Mouse (Mus musculus): ENCODE data around the gene Tchhl1. TPM values are rescaled to one million over a fixed set of nuclear protein-coding genes. Genes with fewer than 3 reads are reported as not detected.
"Not testable (repeated sequence)": the region's sequence is repeated elsewhere in the genome, so short reads cannot be mapped to it uniquely, and the experiment has no call there.

The Tchhl1 gene
- total and polyA plus RNA-seq, 2 experiments from 2014 or later: not detected

DNA sequence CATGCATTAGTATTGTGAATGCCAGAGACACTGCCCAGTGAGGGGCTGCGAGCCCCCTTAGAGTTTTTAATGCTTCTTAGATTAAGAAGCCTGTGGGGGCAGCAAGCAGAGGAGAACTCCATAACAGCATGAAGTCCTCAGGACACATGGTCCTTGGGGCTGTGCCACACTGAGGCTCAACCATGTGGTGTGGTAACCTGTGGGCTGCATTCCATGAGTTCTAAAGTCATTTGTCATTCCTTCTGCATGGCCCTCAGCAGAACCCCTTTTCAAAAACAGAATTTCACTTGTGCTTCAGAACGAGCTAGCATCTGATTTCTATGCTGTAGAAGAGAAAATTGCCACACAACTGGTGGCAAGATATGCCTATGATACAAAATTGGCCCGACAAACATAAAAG lies 23.6 kb downstream of the Tchhl1 start:
- Histone ChIP-seq H3K4me1 (ENCODE audit: control insufficient read depth, insufficient read depth) (no peaks in the 10 kb centered on the region), H3K27ac (ENCODE audit: low read depth) (no peak overlapping the region), H3K36me3 (replicated peaks; ENCODE audit: control insufficient read depth, insufficient read depth, low read length) (no peaks in the 10 kb centered on the region), H3K4me3 (ENCODE audit: low read depth, low read length) (no peak overlapping the region), H3K4me2 (ENCODE audit: low read depth, low read length) (no peak overlapping the region), H3K9ac (replicated peaks; ENCODE audit: low read depth, low read length) (no peak overlapping the region), H3K27me3 (ENCODE audit: control insufficient read depth, insufficient read depth, low read length) (no peaks in the 10 kb centered on the region; the same call in 1 of the 2 replicates), H3K9me3 (replicated peaks; ENCODE audit: control insufficient read depth, low read length) (no peaks in the 10 kb centered on the region)
- DNase-seq (ENCODE audit: low spot score) (no peak), ATAC-seq (ENCODE audit: insufficient read depth, low read depth) (no peak)
- WGBS: 68% methylated on average over 3 of the region's 3 CpGs
- TF ChIP-seq CTCF (IDR thresholded peaks at IDR 0.05; ENCODE audit: low read depth): no peak

DNA sequence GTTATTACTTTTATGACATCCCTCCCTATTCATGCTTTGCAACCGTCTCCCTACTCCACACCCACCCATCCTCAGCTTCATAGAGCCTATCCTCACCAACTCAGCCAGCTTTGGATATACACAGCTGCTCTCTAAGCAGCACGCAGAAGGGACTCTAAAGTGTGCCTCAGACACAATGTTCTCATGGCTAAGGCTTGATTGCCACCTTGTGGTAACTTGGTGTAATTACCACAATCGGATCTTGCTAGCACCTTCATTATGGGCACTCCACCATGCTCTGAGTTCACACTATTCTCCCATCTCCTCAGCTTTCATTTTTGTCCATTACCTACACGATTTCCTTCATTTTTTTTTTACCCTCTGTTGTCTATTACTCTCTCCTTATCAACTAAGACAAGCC lies 25.4 kb downstream of the Tchhl1 start:
- no peaks in the 10 kb centered on the region for H3K36me3 ChIP-seq (replicated peaks; ENCODE audit: control insufficient read depth, insufficient read depth, low read length)
- ATAC-seq (ENCODE audit: insufficient read depth, low read depth): peak; percentile 72; the same call in 1 of the 2 replicates
- under 1% methylated on average over 4 of the region's 4 CpGs for WGBS
- no peaks in the 10 kb centered on the region for H3K4me1 ChIP-seq (ENCODE audit: control insufficient read depth, insufficient read depth)
- no peak overlapping the region for H3K4me2 ChIP-seq (ENCODE audit: low read depth, low read length)
- no peaks in the 10 kb centered on the region for H3K9me3 ChIP-seq (replicated peaks; ENCODE audit: control insufficient read depth, low read length)
- TF ChIP-seq EP300 (IDR thresholded peaks at IDR 0.05; ENCODE audit: low read depth) (no peak), CTCF (IDR thresholded peaks at IDR 0.05; ENCODE audit: low read depth) (peak; percentile 95)
- H3K27ac ChIP-seq (ENCODE audit: low read depth): no peak overlapping the region
- DNase-seq (ENCODE audit: low spot score): peak; percentile 83
- H3K4me3 ChIP-seq (ENCODE audit: low read depth, low read length): no peak overlapping the region
- no peak overlapping the region for H3K9ac ChIP-seq (replicated peaks; ENCODE audit: low read depth, low read length)
- H3K27me3 ChIP-seq (ENCODE audit: control insufficient read depth, insufficient read depth, low read length): no peaks in the 10 kb centered on the region; the same call in 1 of the 2 replicates

GRCm38 (mm10) chr3:93494774-93495173 lies 26.2 kb downstream of the Tchhl1 start:
- not testable (repeated sequence) for H3K9ac ChIP-seq (replicated peaks; ENCODE audit: low read depth, low read length); H3K36me3 ChIP-seq (replicated peaks; ENCODE audit: control insufficient read depth, insufficient read depth, low read length); H3K4me2 ChIP-seq (ENCODE audit: low read depth, low read length); H3K27ac ChIP-seq (ENCODE audit: low read depth); H3K9me3 ChIP-seq (replicated peaks; ENCODE audit: control insufficient read depth, low read length); H3K27me3 ChIP-seq (ENCODE audit: control insufficient read depth, insufficient read depth, low read length); H3K4me1 ChIP-seq (ENCODE audit: control insufficient read depth, insufficient read depth); DNase-seq (ENCODE audit: low spot score); ATAC-seq (ENCODE audit: insufficient read depth, low read depth); H3K4me3 ChIP-seq (ENCODE audit: low read depth, low read length)
- TF ChIP-seq CTCF (IDR thresholded peaks at IDR 0.05; ENCODE audit: low read depth): 0 out of 2 replicates have a peak, but pooled peaks have one; percentile 23
- 29% methylated on average over 5 of the region's 5 CpGs for WGBS

GRCm38 (mm10) chr3:93497131-93497530 lies 28.6 kb downstream of the Tchhl1 start:
- Histone ChIP-seq H3K4me1 (ENCODE audit: control insufficient read depth, insufficient read depth) (no peaks in the 10 kb centered on the region), H3K9me3 (replicated peaks; ENCODE audit: control insufficient read depth, low read length) (no peaks in the 10 kb centered on the region), H3K4me2 (ENCODE audit: low read depth, low read length) (no peak overlapping the region), H3K4me3 (ENCODE audit: low read depth, low read length) (no peak overlapping the region), H3K9ac (replicated peaks; ENCODE audit: low read depth, low read length) (no peak overlapping the region), H3K27me3 (ENCODE audit: control insufficient read depth, insufficient read depth, low read length) (no peaks in the 10 kb centered on the region; the same call in 1 of the 2 replicates), H3K36me3 (replicated peaks; ENCODE audit: control insufficient read depth, insufficient read depth, low read length) (no peaks in the 10 kb centered on the region), H3K27ac (ENCODE audit: low read depth) (no peak overlapping the region)
- 74% methylated on average over 3 of the region's 3 CpGs for WGBS
- TF ChIP-seq EP300 (IDR thresholded peaks at IDR 0.05; ENCODE audit: low read depth) (no peak), CTCF (IDR thresholded peaks at IDR 0.05; ENCODE audit: low read depth) (no peak)
- DNase-seq (ENCODE audit: low spot score): no peak
- no peak for ATAC-seq (ENCODE audit: insufficient read depth, low read depth)

DNA sequence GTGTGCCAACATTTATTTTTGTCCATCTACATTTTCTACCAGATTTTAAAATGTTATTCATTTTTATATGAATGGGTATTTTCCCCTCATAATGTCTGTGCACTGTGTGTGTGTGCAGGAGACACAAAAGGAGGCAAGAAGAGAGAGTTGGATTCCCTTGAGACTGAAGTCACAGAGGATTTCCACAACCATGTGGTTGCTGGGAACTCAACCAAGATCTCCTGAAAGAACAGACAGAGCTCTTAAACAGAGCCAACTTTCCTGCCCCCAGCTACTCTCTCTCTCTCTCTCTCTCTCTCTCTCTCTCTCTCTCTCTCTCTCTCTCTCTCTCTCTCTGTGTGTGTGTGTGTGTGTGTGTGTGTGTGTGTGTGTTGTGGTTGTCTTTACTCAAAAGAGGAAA lies 30.6 kb downstream of the Tchhl1 start:
- Histone ChIP-seq H3K4me1 (ENCODE audit: control insufficient read depth, insufficient read depth) (no peaks in the 10 kb centered on the region), H3K4me2 (ENCODE audit: low read depth, low read length) (no peak overlapping the region), H3K9ac (replicated peaks; ENCODE audit: low read depth, low read length) (no peak overlapping the region), H3K27ac (ENCODE audit: low read depth) (no peak overlapping the region), H3K27me3 (ENCODE audit: control insufficient read depth, insufficient read depth, low read length) (no peaks in the 10 kb centered on the region), H3K4me3 (ENCODE audit: low read depth, low read length) (no peak overlapping the region), H3K36me3 (replicated peaks; ENCODE audit: control insufficient read depth, insufficient read depth, low read length) (no peaks in the 10 kb centered on the region), H3K9me3 (replicated peaks; ENCODE audit: control insufficient read depth, low read length) (no peaks in the 10 kb centered on the region)
- DNase-seq (ENCODE audit: low spot score): no peak
- no peak for ATAC-seq (ENCODE audit: insufficient read depth, low read depth)
- no peak for TF ChIP-seq EP300 (IDR thresholded peaks at IDR 0.05; ENCODE audit: low read depth)
- TF ChIP-seq CTCF (IDR thresholded peaks at IDR 0.05; ENCODE audit: low read depth): no peak

GRCm38 (mm10) chr3:93504536-93505189 lies 36.1 kb downstream of the Tchhl1 start:
- WGBS: 68% methylated on average over 7 of the region's 7 CpGs
- Histone ChIP-seq H3K36me3 (replicated peaks; ENCODE audit: control insufficient read depth, insufficient read depth, low read length) (no peaks in the 10 kb centered on the region), H3K9me3 (replicated peaks; ENCODE audit: control insufficient read depth, low read length) (no peaks in the 10 kb centered on the region), H3K4me1 (ENCODE audit: control insufficient read depth, insufficient read depth) (no peaks in the 10 kb centered on the region), H3K27me3 (ENCODE audit: control insufficient read depth, insufficient read depth, low read length) (no peaks in the 10 kb centered on the region), H3K9ac (replicated peaks; ENCODE audit: low read depth, low read length) (no peak overlapping the region), H3K27ac (ENCODE audit: low read depth) (no peak overlapping the region), H3K4me2 (ENCODE audit: low read depth, low read length) (no peak overlapping the region), H3K4me3 (ENCODE audit: low read depth, low read length) (no peak overlapping the region)
- no peak for ATAC-seq (ENCODE audit: insufficient read depth, low read depth)
- no peak for DNase-seq (ENCODE audit: low spot score)
- TF ChIP-seq CTCF (IDR thresholded peaks at IDR 0.05; ENCODE audit: low read depth) (no peak), EP300 (IDR thresholded peaks at IDR 0.05; ENCODE audit: low read depth) (no peak)

Data from heart, postnatal 0 days (tissue).